Mouse (Mus musculus) frontal cortex, postnatal 14 days (tissue): ENCODE measurements at regions not wholly inside any gene's neighbourhood (a gene's known extent, or its start where the extent isn't known, plus 50 kb on each side); places are given as distances from the start of the nearest gene placed in this dataset.
A peak's percentile ranks its signal among the peaks of the same experiment; 100 is the strongest.

Source experiments
- DNase-seq, 2 experiments: peaks; one replicate each; pipeline ENCODE4 v3.0.0; 2022; ENCODE audit warnings: low spot score in 2 of 2

- DNase-seq = no peak
Observed at GRCm38 (mm10) chrX:14960294-14960693, 749.3 kb downstream of the H2al1n start.

GRCm38 (mm10) chrX:15007023-15007422 lies 796.1 kb downstream of the H2al1n start:
- DNase-seq = peak in 1 of 2 experiments; percentile 5
